Mouse (Mus musculus) lung, adult 2 months (tissue): ENCODE data around the gene Mob3b.

ENCODE experiments used
- CTCF ChIP-seq: fragments of 200-500 bp; IDR thresholded peaks from 2 replicates; pipeline ENCODE4 v1.5.1; 2011; ENCODE audit warnings: mild to moderate bottlenecking, low read length, control low read depth; ENCODE audit not compliant: insufficient read depth
- POLR2A ChIP-seq: fragments of 200-500 bp; IDR thresholded peaks from 2 replicates; pipeline ENCODE4 v1.6.1; 2011; ENCODE audit warnings: low read depth, mild to moderate bottlenecking, control low read depth, low read length, borderline replicate concordance; ENCODE audit errors: extremely low read depth

- TF ChIP-seq CTCF (no peak), POLR2A (no peak)
These were observed 138.9 kb downstream of the Mob3b start for GRCm38 (mm10) chr4:35018416-35018815.
